ENCODE assay signal across 20 mouse cellular contexts in genomic region chr9:115034788-115035187, GRCm38 (mm10). TPM values are rescaled to one million over a fixed set of nuclear protein-coding genes. Genes with fewer than 3 reads are reported as not detected.
DNase-seq lines count a peak whose midpoint lies in the region; TF ChIP-seq lines count a peak whose summit lies in the region.
"Had no signal": no experiment of that assay in that cellular context is flagged by ENCODE, and none has a peak within 500 bp of the region (broad histone marks: within the 10 kb centered on the region; RNA-seq: fewer than 3 reads in every experiment).

No protein-coding gene starts in this region.

- 0 out of 2 replicates have a peak, but pooled peaks have one; percentile 55 for TF ChIP-seq EP300 in ES-Bruce4 (IDR thresholded peaks at IDR 0.05; ENCODE audit: insufficient read depth, low read depth, low read length)

- in situ Hi-C loops in ES-E14 (cut with MboI; ENCODE audit: low sequenced_read_pairs in 2 of 2, unreplicated experiment in 2 of 2): no loop called here

- intact Hi-C loops in left cerebral cortex, postnatal 25 days (cut with DNase I): no loop called here

- no peaks in the 10 kb centered on the region for H3K36me3 ChIP-seq in ES-Bruce4 (ENCODE audit: control insufficient read depth, insufficient read depth, low read length, poor library complexity, severe bottlenecking)
- no peaks in the 10 kb centered on the region for H3K36me3 ChIP-seq in ES-E14 (ENCODE audit: control insufficient read depth, insufficient read depth, low read length, poor library complexity, severe bottlenecking)
- H3K36me3 ChIP-seq: embryonic facial prominence, embryonic 10.5 days; embryonic facial prominence, embryonic 12.5 days; forebrain, embryonic 15.5 days had no signal

- H3K4me1 ChIP-seq in ES-Bruce4 (ENCODE audit: control insufficient read depth, insufficient read depth, low read length): peaks cover 3% of the 10 kb centered on the region
- H3K4me1 ChIP-seq in ES-E14 (ENCODE audit: control insufficient read depth in 2 of 2, insufficient read depth in 2 of 2, low read length in 2 of 2, poor library complexity in 1 of 2): peaks cover 16 to 39% of the 10 kb centered on the region in 2 experiments

- DNase-seq in ES-E14 (ENCODE audit: low read depth, low spot score): no peak
- peak; percentile 51 for DNase-seq in ZHBTc4 (ENCODE audit: low read depth, low spot score)
- no peak for DNase-seq in lung, adult 18-20 months
- DNase-seq in left cerebral cortex, postnatal 25 days (ENCODE audit: low spot score in 2 of 2): no peak
- no peak for DNase-seq in heart, adult 9 months (ENCODE audit: low spot score in 2 of 2)
- DNase-seq: adrenal gland, adult 2 months; adrenal gland, postnatal 10 days; adrenal gland, postnatal 25 days; cerebellum, adult 11 months; cerebellum, adult 18-20 months; cerebellum, adult 8-10 months; cerebellum, postnatal 10 days; cerebellum, postnatal 25 days; forebrain, postnatal 0 days had no signal

- H3K4me3 ChIP-seq in ES-Bruce4 (ENCODE audit: low read depth, low read length) (no peak overlapping the region), ES-E14 (ENCODE audit: insufficient read depth in 1 of 2, low read depth in 1 of 2, low read length in 2 of 2, poor library complexity in 1 of 2, severe bottlenecking in 1 of 2) (peak overlapping the region in 1 of 2 experiments; percentile 36; a peak in 1 of 4 replicates)
- H3K4me3 ChIP-seq: embryonic facial prominence, embryonic 10.5 days; embryonic facial prominence, embryonic 12.5 days; forebrain, embryonic 13.5 days; forebrain, embryonic 15.5 days had no signal

- no peak for TF ChIP-seq POLR2A in ES-Bruce4 (IDR thresholded peaks at IDR 0.05; ENCODE audit: insufficient read depth, low read length)

- no peaks in the 10 kb centered on the region for H3K27me3 ChIP-seq in ES-Bruce4 (ENCODE audit: control insufficient read depth, insufficient read depth, low read length, poor library complexity, severe bottlenecking)
- H3K27me3 ChIP-seq: embryonic facial prominence, embryonic 12.5 days; forebrain, embryonic 15.5 days had no signal

- no peak for TF ChIP-seq CTCF in ES-Bruce4 (IDR thresholded peaks at IDR 0.05; ENCODE audit: low read depth, low read length)

- H3K9ac ChIP-seq in ES-Bruce4 (ENCODE audit: low read depth, poor library complexity, severe bottlenecking) (no peak overlapping the region), ES-E14 (ENCODE audit: insufficient read depth, low read depth, low read length, poor library complexity, severe bottlenecking) (peak overlapping the region; percentile 12; the same call in 1 of the 2 replicates)
- H3K9ac ChIP-seq: embryonic facial prominence, embryonic 12.5 days; forebrain, embryonic 13.5 days; forebrain, embryonic 15.5 days; forebrain, postnatal 0 days had no signal

- H3K27ac ChIP-seq in ES-Bruce4 (ENCODE audit: insufficient read depth, low read length) (peak overlapping the region; percentile 30; the same call in 1 of the 2 replicates), ES-E14 (ENCODE audit: insufficient read depth, low read depth, low read length, poor library complexity, severe bottlenecking) (peak overlapping the region; percentile 75; the same call in 1 of the 2 replicates)
- H3K27ac ChIP-seq: embryonic facial prominence, embryonic 10.5 days; embryonic facial prominence, embryonic 12.5 days; forebrain, embryonic 13.5 days; forebrain, embryonic 15.5 days had no signal

- H3K9me3 ChIP-seq in ES-Bruce4 (replicated peaks; ENCODE audit: control insufficient read depth, insufficient read depth, low read length, poor library complexity, severe bottlenecking): no peaks in the 10 kb centered on the region
- no peaks in the 10 kb centered on the region for H3K9me3 ChIP-seq in ES-E14 (ENCODE audit: control insufficient read depth, insufficient read depth, low read depth, low read length)
- H3K9me3 ChIP-seq: embryonic facial prominence, embryonic 10.5 days; embryonic facial prominence, embryonic 12.5 days; forebrain, embryonic 13.5 days; forebrain, embryonic 15.5 days had no signal

TF ChIP-seq in ES-E14, 5 proteins besides CTCF, POLR2A, EP300 and RAD21:
- TF ChIP-seq CHD2 (IDR thresholded peaks at IDR 0.05; ENCODE audit: low read depth, low read length): no peak
- no peak for TF ChIP-seq ZC3H11A (IDR thresholded peaks at IDR 0.05; ENCODE audit: borderline replicate concordance, low read depth, low read length)
- TF ChIP-seq MAFK (IDR thresholded peaks at IDR 0.05; ENCODE audit: insufficient read depth, low read depth, low read length): no peak
- TF ChIP-seq HCFC1 (IDR thresholded peaks at IDR 0.05; ENCODE audit: borderline replicate concordance, insufficient read depth, low read length): no peak
- TF ChIP-seq ZNF384 (IDR thresholded peaks at IDR 0.05; ENCODE audit: low read depth, low read length): no peak

RNA-seq across cellular contexts. Expression of gene Rps27rt, which starts 52.2 kb away (rescaled TPM):
- 3,274 and 3,343 TPM in 2 replicates for polyA plus RNA-seq in ES-Bruce4 (2011; ENCODE audit: insufficient read depth, insufficient read length, low read depth, missing spikeins)
- total RNA-seq in ES-E14 (2012; rRNA removed): 171 and 181 TPM in 2 replicates
- 10 to 100 TPM; 21.8 to 24.8 TPM for total RNA-seq in left cerebral cortex, postnatal 25 days (2021)

RNA-seq across cellular contexts. Expression of gene Osbpl10, which starts 56.4 kb away (rescaled TPM):
- 6.0 and 8.3 TPM in 2 replicates for polyA plus RNA-seq in ES-Bruce4 (2011; ENCODE audit: insufficient read depth, insufficient read length, low read depth, missing spikeins)
- total RNA-seq in ES-E14 (2012; rRNA removed): 15.2 and 18.4 TPM in 2 replicates
- total RNA-seq in left cerebral cortex, postnatal 25 days (2021): 10 to 100 TPM; 46.4 to 54.6 TPM
- total RNA-seq: MEL had no signal
